Mouse (Mus musculus) liver, embryonic 15.5 days (tissue): Measurements from ENCODE around the gene Rnf144b. TPM values are rescaled to one million over a fixed set of nuclear protein-coding genes. Genes with fewer than 3 reads are reported as not detected.
A peak's percentile ranks its signal among the peaks of the same experiment; 100 is the strongest.

Experiments used
- ATAC-seq: fragments of 200-750 bp; cut with Nextera tagmentation; 2 replicates; pipeline ENCODE4 v1.8.0; 2017; ENCODE audit warnings: moderate number of reproducible peaks, mild to moderate bottlenecking, moderate library complexity; ENCODE audit not compliant: insufficient read depth
- H3K27ac ChIP-seq: fragments of 300-500 bp; sonication (generic); replicated peaks from 2 replicates; pipeline ENCODE4 v1.5.1; 2015; ENCODE audit warnings: mild to moderate bottlenecking, inconsistent platforms
- H3K27me3 ChIP-seq: fragments of 300-500 bp; sonication (generic); 2 replicates; pipeline ENCODE4 v1.6.1; 2015; ENCODE audit warnings: mild to moderate bottlenecking, inconsistent platforms
- H3K36me3 ChIP-seq: fragments of 300-500 bp; sonication (generic); replicated peaks from 2 replicates; pipeline ENCODE4 v1.6.1; 2015; ENCODE audit warnings: moderate library complexity, mild to moderate bottlenecking, inconsistent platforms
- H3K4me1 ChIP-seq: fragments of 300-500 bp; sonication (generic); replicated peaks from 2 replicates; pipeline ENCODE4 v1.6.1; 2015; ENCODE audit warnings: inconsistent platforms
- H3K4me2 ChIP-seq: fragments of 300-500 bp; sonication (generic); 2 replicates; pipeline ENCODE4 v1.6.1; 2015; ENCODE audit warnings: moderate library complexity, mild to moderate bottlenecking, inconsistent platforms
- H3K4me3 ChIP-seq: fragments of 300-500 bp; sonication (generic); replicated peaks from 2 replicates; pipeline ENCODE4 v1.5.1; 2015; ENCODE audit warnings: mild to moderate bottlenecking, inconsistent platforms
- H3K9ac ChIP-seq: fragments of 300-500 bp; sonication (generic); 2 replicates; pipeline ENCODE4 v1.6.1; 2015; ENCODE audit warnings: moderate library complexity, mild to moderate bottlenecking, inconsistent platforms
- H3K9me3 ChIP-seq: fragments of 300-500 bp; sonication (generic); replicated peaks from 2 replicates; pipeline ENCODE4 v1.6.1; 2016; ENCODE audit warnings: inconsistent platforms
- WGBS: fragments of 180-500 bp; shearing (Covaris S2); methylation state at CpG from one replicate; pipeline ENCODE4 v1.1.7; 2015; ENCODE audit warnings: mixed read lengths; ENCODE audit not compliant: insufficient replicate concordance; 5-methylcytosine and 5-hydroxymethylcytosine counted together
- polyA plus RNA-seq: library from polyadenylated mRNA; unstranded; fragments of >200 nt; fragmentation: Nextera tagmentation; extraction: Ambion mirVana; gene quantifications from 2 replicates; pipeline ENCODE4 v1.2.1, GENCODE M21; 2015

Gene Rnf144b
- polyA plus RNA-seq, 1 experiment from 2014 or later, result 1.8 TPM

GRCm38 (mm10) chr13:47124986-47125385, 2.5 kb downstream of the Rnf144b start:
- WGBS, result 73% methylated on average over 6 of the region's 6 CpGs
- peaks cover 64% of the 10 kb centered on the region for H3K27me3 ChIP-seq
- no peaks in the 10 kb centered on the region for H3K36me3 ChIP-seq
- H3K27ac ChIP-seq, result no peak overlapping the region
- no peaks in the 10 kb centered on the region for H3K9me3 ChIP-seq
- H3K9ac ChIP-seq, result no peak overlapping the region
- no peak for ATAC-seq
- no peak overlapping the region for H3K4me3 ChIP-seq
- no peak overlapping the region for H3K4me2 ChIP-seq
- H3K4me1 ChIP-seq, result peaks cover 13% of the 10 kb centered on the region

GRCm38 (mm10) chr13:47125595-47125994, 3.1 kb downstream of the Rnf144b start:
- H3K4me2 ChIP-seq, result no peak overlapping the region
- H3K9ac ChIP-seq, result no peak overlapping the region
- no peaks in the 10 kb centered on the region for H3K9me3 ChIP-seq
- H3K27me3 ChIP-seq, result peaks cover 58% of the 10 kb centered on the region
- no peaks in the 10 kb centered on the region for H3K36me3 ChIP-seq
- no peak overlapping the region for H3K27ac ChIP-seq
- peaks cover 13% of the 10 kb centered on the region for H3K4me1 ChIP-seq
- no peak overlapping the region for H3K4me3 ChIP-seq
- no peak for ATAC-seq
- 60% methylated on average over 5 of the region's 5 CpGs for WGBS

GRCm38 (mm10) chr13:47129090-47129489, 6.6 kb downstream of the Rnf144b start:
- Histone ChIP-seq H3K36me3 (no peaks in the 10 kb centered on the region), H3K4me3 (no peak overlapping the region), H3K27me3 (peaks cover 23% of the 10 kb centered on the region), H3K9me3 (no peaks in the 10 kb centered on the region), H3K4me2 (no peak overlapping the region), H3K9ac (no peak overlapping the region), H3K27ac (no peak overlapping the region), H3K4me1 (no peaks in the 10 kb centered on the region)
- 61% methylated on average over 4 of the region's 4 CpGs for WGBS
- ATAC-seq, result no peak

GRCm38 (mm10) chr13:47133058-47133457, 10.6 kb downstream of the Rnf144b start:
- Histone ChIP-seq H3K4me2 (no peak overlapping the region), H3K36me3 (0 out of 2 replicates have a peak, but pooled peaks cover 4% of the 10 kb centered on the region), H3K27me3 (no peaks in the 10 kb centered on the region; the same call in 1 of the 2 replicates), H3K27ac (no peak overlapping the region), H3K9ac (no peak overlapping the region), H3K9me3 (no peaks in the 10 kb centered on the region), H3K4me1 (no peaks in the 10 kb centered on the region), H3K4me3 (no peak overlapping the region)
- 66% methylated on average over 8 of the region's 8 CpGs for whole genome bisulfite sequencing
- ATAC-seq, result no peak

- Histone ChIP-seq H3K27me3 (no peaks in the 10 kb centered on the region; the same call in 1 of the 2 replicates), H3K4me3 (no peak overlapping the region), H3K9me3 (no peaks in the 10 kb centered on the region), H3K4me2 (no peak overlapping the region), H3K27ac (no peak overlapping the region), H3K4me1 (no peaks in the 10 kb centered on the region), H3K9ac (no peak overlapping the region), H3K36me3 (peaks cover 10% of the 10 kb centered on the region)
- WGBS, result 76% methylated on average over 7 of the region's 7 CpGs
- ATAC-seq, result no peak
Measured at GRCm38 (mm10) chr13:47134836-47135235, 12.4 kb downstream of the Rnf144b start.

- no peaks in the 10 kb centered on the region for H3K4me1 ChIP-seq
- ATAC-seq, result no peak
- no peak overlapping the region for H3K4me2 ChIP-seq
- H3K27ac ChIP-seq, result no peak overlapping the region
- WGBS, result 71% methylated on average over 7 of the region's 7 CpGs
- H3K27me3 ChIP-seq, result no peaks in the 10 kb centered on the region; the same call in 1 of the 2 replicates
- H3K9ac ChIP-seq, result no peak overlapping the region
- no peaks in the 10 kb centered on the region for H3K9me3 ChIP-seq
- no peak overlapping the region for H3K4me3 ChIP-seq
- peaks cover 10% of the 10 kb centered on the region for H3K36me3 ChIP-seq
Measured at GRCm38 (mm10) chr13:47135741-47136140, 13.3 kb downstream of the Rnf144b start.

- H3K4me2 ChIP-seq, result no peak overlapping the region
- WGBS, result 59% methylated on average over 6 of the region's 6 CpGs
- no peaks in the 10 kb centered on the region for H3K4me1 ChIP-seq
- H3K9ac ChIP-seq, result no peak overlapping the region
- H3K27me3 ChIP-seq, result no peaks in the 10 kb centered on the region
- H3K36me3 ChIP-seq, result peaks cover 6% of the 10 kb centered on the region
- no peak overlapping the region for H3K27ac ChIP-seq
- H3K9me3 ChIP-seq, result no peaks in the 10 kb centered on the region
- no peak for ATAC-seq
- H3K4me3 ChIP-seq, result no peak overlapping the region
Measured at GRCm38 (mm10) chr13:47142764-47143163, 20.3 kb downstream of the Rnf144b start.

GRCm38 (mm10) chr13:47145939-47146338, 23.5 kb downstream of the Rnf144b start:
- no peaks in the 10 kb centered on the region for H3K27me3 ChIP-seq
- ATAC-seq, result no peak
- H3K36me3 ChIP-seq, result no peaks in the 10 kb centered on the region
- H3K9ac ChIP-seq, result no peak overlapping the region
- H3K4me2 ChIP-seq, result no peak overlapping the region
- 69% methylated on average over 9 of the region's 9 CpGs for WGBS
- H3K4me1 ChIP-seq, result peaks cover 16% of the 10 kb centered on the region; the same call in 1 of the 2 replicates
- H3K27ac ChIP-seq, result no peak overlapping the region
- no peaks in the 10 kb centered on the region for H3K9me3 ChIP-seq
- no peak overlapping the region for H3K4me3 ChIP-seq

- Histone ChIP-seq H3K27ac (no peak overlapping the region), H3K4me1 (peaks cover 16% of the 10 kb centered on the region; the same call in 1 of the 2 replicates), H3K9ac (no peak overlapping the region), H3K4me2 (no peak overlapping the region), H3K27me3 (no peaks in the 10 kb centered on the region), H3K4me3 (no peak overlapping the region), H3K36me3 (no peaks in the 10 kb centered on the region), H3K9me3 (no peaks in the 10 kb centered on the region)
- no peak for ATAC-seq
- WGBS, result 63% methylated on average over 7 of the region's 7 CpGs
Measured at GRCm38 (mm10) chr13:47146388-47146787, 23.9 kb downstream of the Rnf144b start.

- 47% methylated on average over 11 of the region's 11 CpGs for WGBS
- H3K27ac ChIP-seq, result no peak overlapping the region
- H3K9ac ChIP-seq, result no peak overlapping the region
- H3K36me3 ChIP-seq, result no peaks in the 10 kb centered on the region
- H3K27me3 ChIP-seq, result no peaks in the 10 kb centered on the region
- peaks cover 16% of the 10 kb centered on the region; the same call in 1 of the 2 replicates for H3K4me1 ChIP-seq
- ATAC-seq, result no peak
- H3K4me2 ChIP-seq, result no peak overlapping the region; the same call in 1 of the 2 replicates
- no peak overlapping the region for H3K4me3 ChIP-seq
- no peaks in the 10 kb centered on the region for H3K9me3 ChIP-seq
Measured at GRCm38 (mm10) chr13:47148573-47148972, 26.1 kb downstream of the Rnf144b start.

- 0 out of 2 replicates have a peak overlapping the region, but pooled peaks have one; percentile 25 for H3K27ac ChIP-seq
- H3K4me2 ChIP-seq, result no peak overlapping the region
- peaks cover 16% of the 10 kb centered on the region; the same call in 1 of the 2 replicates for H3K4me1 ChIP-seq
- no peak overlapping the region for H3K9ac ChIP-seq
- H3K36me3 ChIP-seq, result no peaks in the 10 kb centered on the region
- ATAC-seq, result peak; percentile 43
- no peak overlapping the region for H3K4me3 ChIP-seq
- H3K9me3 ChIP-seq, result no peaks in the 10 kb centered on the region
- no peaks in the 10 kb centered on the region for H3K27me3 ChIP-seq
- WGBS, result 79% methylated on average over 10 of the region's 10 CpGs
Measured at GRCm38 (mm10) chr13:47149993-47150392, 27.5 kb downstream of the Rnf144b start.

- no peak overlapping the region for H3K9ac ChIP-seq
- peaks cover 16% of the 10 kb centered on the region; the same call in 1 of the 2 replicates for H3K4me1 ChIP-seq
- H3K4me2 ChIP-seq, result no peak overlapping the region
- WGBS, result 74% methylated on average over 14 of the region's 14 CpGs
- H3K27ac ChIP-seq, result no peak overlapping the region
- no peak for ATAC-seq
- H3K9me3 ChIP-seq, result no peaks in the 10 kb centered on the region
- H3K4me3 ChIP-seq, result no peak overlapping the region
- no peaks in the 10 kb centered on the region for H3K36me3 ChIP-seq
- H3K27me3 ChIP-seq, result no peaks in the 10 kb centered on the region
Measured at GRCm38 (mm10) chr13:47151060-47151459, 28.6 kb downstream of the Rnf144b start.
